Mouse (Mus musculus): ENCODE measurements at regions not wholly inside any gene's neighbourhood (a gene's known extent, or its start where the extent isn't known, plus 50 kb on each side); places are given as distances from the start of the nearest gene placed in this dataset.

DNA sequence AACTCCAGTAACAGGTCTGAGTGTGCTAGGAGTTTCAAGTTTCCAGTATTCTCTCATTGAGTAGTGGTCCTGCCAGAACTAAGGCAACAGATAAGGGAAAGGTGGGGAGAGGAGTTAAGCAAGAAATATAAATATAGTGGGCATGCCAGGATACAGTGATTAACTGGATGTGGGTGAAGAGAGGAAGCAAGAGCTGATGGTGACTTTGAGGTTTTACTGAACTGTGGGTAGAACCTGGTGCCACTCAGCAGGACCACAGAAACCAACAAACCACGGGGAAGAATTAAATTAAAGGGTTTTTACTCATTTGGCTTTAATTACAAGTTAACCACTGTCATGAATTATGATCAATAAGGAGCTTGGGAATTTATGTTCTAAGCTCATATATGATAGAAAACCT is 154.5 kb upstream of the Plppr1 start:
- DNase-seq = no peak
- intact Hi-C loops (cut with DNase I) = no loop called here
- TF ChIP-seq POLR2A (IDR thresholded peaks at IDR 0.05; ENCODE audit: insufficient read depth, low read depth, low read length) (no peak), CTCF (IDR thresholded peaks at IDR 0.05) (no peak), EP300 (IDR thresholded peaks at IDR 0.05; ENCODE audit: insufficient read depth, low read depth, low read length) (no peak)
- H3K4me3 ChIP-seq = no peak overlapping the region
- H3K27ac ChIP-seq = no peak overlapping the region
- WGBS = 48% methylated on average over 1 of the region's 1 CpGs
- H3K9ac ChIP-seq (ENCODE audit: low read depth, low read length) = no peak overlapping the region
- no peaks in the 10 kb centered on the region for H3K27me3 ChIP-seq (ENCODE audit: control insufficient read depth, insufficient read depth, low read length)
- H3K79me2 ChIP-seq (replicated peaks; ENCODE audit: control insufficient read depth, insufficient read depth, low read length) = no peaks in the 10 kb centered on the region
- no peaks in the 10 kb centered on the region for H3K4me1 ChIP-seq (ENCODE audit: control insufficient read depth, insufficient read depth, low read length)
- no peaks in the 10 kb centered on the region for H3K36me3 ChIP-seq (ENCODE audit: control insufficient read depth, insufficient read depth, low read length)

DNA sequence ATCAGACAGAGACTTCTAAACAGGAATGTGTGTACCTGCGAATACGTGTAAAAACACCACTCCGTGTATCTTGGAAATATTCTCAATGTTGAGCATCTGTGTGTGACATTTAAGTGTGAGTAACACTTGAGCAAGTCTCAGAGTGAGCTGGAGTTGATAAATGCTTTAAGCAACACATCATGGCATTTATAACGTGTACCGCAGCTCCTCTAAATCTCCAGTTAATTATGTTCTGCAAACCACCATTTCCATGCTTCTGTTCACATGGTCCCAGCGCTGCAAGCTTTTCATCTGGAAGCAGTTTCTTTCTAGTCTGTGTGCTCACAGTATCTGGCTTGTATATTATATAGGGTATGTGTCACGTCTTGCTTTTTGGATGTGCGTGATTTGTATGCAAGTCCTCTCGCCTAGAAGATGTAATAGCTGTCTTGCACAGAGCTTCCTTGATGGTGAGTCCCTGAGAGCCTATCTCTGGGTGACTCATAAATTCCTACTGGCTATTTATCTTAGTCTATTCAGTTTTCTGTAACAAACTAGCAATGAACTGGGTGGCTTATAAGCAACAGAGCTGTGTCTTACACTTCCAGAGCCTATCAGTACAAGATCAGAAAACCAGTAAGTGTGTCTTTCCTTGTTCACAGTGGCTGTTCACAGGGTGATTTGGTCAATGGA is 153.7 kb upstream of the Plppr1 start:
- H3K4me1 ChIP-seq (ENCODE audit: control insufficient read depth, insufficient read depth, low read length) = no peaks in the 10 kb centered on the region
- DNase-seq = no peak
- no peak overlapping the region for H3K9ac ChIP-seq (ENCODE audit: low read depth, low read length)
- no peak overlapping the region for H3K4me3 ChIP-seq
- no peak for TF ChIP-seq POLR2A (IDR thresholded peaks at IDR 0.05; ENCODE audit: insufficient read depth, low read depth, low read length)
- TF ChIP-seq CTCF (IDR thresholded peaks at IDR 0.05) = no peak
- WGBS = 76% methylated on average over 9 of the region's 9 CpGs
- intact Hi-C loops (cut with DNase I) = no loop called here
- H3K27ac ChIP-seq = no peak overlapping the region
- H3K36me3 ChIP-seq (ENCODE audit: control insufficient read depth, insufficient read depth, low read length) = no peaks in the 10 kb centered on the region
- no peaks in the 10 kb centered on the region for H3K79me2 ChIP-seq (replicated peaks; ENCODE audit: control insufficient read depth, insufficient read depth, low read length)
- no peaks in the 10 kb centered on the region for H3K27me3 ChIP-seq (ENCODE audit: control insufficient read depth, insufficient read depth, low read length)

DNA sequence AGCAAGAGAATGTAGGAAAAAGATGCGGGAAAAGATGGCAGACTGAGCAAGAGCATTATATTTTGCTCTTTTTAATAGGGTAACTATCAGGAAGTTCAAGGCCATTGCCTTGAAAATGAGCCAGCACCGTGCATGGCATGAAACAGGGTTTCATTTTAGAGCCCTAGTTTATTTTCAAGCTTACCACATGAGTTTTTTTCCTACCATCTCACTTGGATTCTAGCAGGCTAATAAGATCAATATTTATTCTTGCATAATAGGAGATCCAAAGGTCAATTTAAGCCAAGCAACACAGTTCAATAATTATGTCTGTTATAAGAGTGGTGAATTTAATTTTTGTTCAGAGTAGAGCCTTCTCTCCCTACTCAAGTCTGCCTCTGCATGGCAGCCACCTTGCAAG is 149.9 kb upstream of the Plppr1 start:
- no peaks in the 10 kb centered on the region for H3K27me3 ChIP-seq (ENCODE audit: control insufficient read depth, insufficient read depth, low read length)
- no peaks in the 10 kb centered on the region for H3K36me3 ChIP-seq (ENCODE audit: control insufficient read depth, insufficient read depth, low read length)
- H3K4me1 ChIP-seq (ENCODE audit: control insufficient read depth, insufficient read depth, low read length) = no peaks in the 10 kb centered on the region
- no peaks in the 10 kb centered on the region for H3K79me2 ChIP-seq (replicated peaks; ENCODE audit: control insufficient read depth, insufficient read depth, low read length)
- no peak for DNase-seq
- intact Hi-C loops (cut with DNase I) = no loop called here
- no peak for TF ChIP-seq EP300 (IDR thresholded peaks at IDR 0.05; ENCODE audit: insufficient read depth, low read depth, low read length)
- no peak for TF ChIP-seq CTCF (IDR thresholded peaks at IDR 0.05)
- TF ChIP-seq POLR2A (IDR thresholded peaks at IDR 0.05; ENCODE audit: insufficient read depth, low read depth, low read length) = no peak
- 68% methylated on average over 2 of the region's 2 CpGs for WGBS
- H3K9ac ChIP-seq (ENCODE audit: low read depth, low read length) = no peak overlapping the region
- no peak overlapping the region for H3K4me3 ChIP-seq
- H3K27ac ChIP-seq = no peak overlapping the region

DNA sequence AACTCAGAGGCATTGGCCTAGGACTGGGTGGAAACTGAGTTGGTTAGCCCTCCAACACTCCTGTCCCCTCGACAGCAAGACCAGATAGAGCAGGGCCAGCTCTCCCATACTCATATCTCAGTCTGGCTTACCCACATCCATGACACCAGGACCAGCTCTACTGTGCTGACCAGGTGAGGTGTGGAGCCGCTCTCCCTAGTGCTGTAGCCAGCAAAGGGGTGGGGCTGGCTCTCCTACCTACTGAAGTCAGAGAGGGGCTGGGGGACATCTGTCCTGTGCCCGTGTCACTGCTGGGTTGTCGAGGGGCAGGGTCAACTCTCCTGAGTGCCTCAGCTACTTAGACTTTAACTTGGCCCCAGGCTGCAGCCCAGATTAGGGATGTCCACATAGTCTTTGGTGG is 145.8 kb upstream of the Plppr1 start:
- Histone ChIP-seq H3K36me3 (ENCODE audit: control insufficient read depth, insufficient read depth, low read length) (no peaks in the 10 kb centered on the region), H3K79me2 (replicated peaks; ENCODE audit: control insufficient read depth, insufficient read depth, low read length) (no peaks in the 10 kb centered on the region), H3K27ac (no peak overlapping the region), H3K4me1 (ENCODE audit: control insufficient read depth, insufficient read depth, low read length) (no peaks in the 10 kb centered on the region), H3K27me3 (ENCODE audit: control insufficient read depth, insufficient read depth, low read length) (no peaks in the 10 kb centered on the region), H3K9ac (ENCODE audit: low read depth, low read length) (no peak overlapping the region), H3K4me3 (no peak overlapping the region)
- intact Hi-C loops (cut with DNase I) = no loop called here
- no peak for DNase-seq
- TF ChIP-seq POLR2A (IDR thresholded peaks at IDR 0.05; ENCODE audit: insufficient read depth, low read depth, low read length) = no peak
- TF ChIP-seq CTCF (IDR thresholded peaks at IDR 0.05) = no peak
- no peak for TF ChIP-seq EP300 (IDR thresholded peaks at IDR 0.05; ENCODE audit: insufficient read depth, low read depth, low read length)
- WGBS = 64% methylated on average over 4 of the region's 4 CpGs

DNA sequence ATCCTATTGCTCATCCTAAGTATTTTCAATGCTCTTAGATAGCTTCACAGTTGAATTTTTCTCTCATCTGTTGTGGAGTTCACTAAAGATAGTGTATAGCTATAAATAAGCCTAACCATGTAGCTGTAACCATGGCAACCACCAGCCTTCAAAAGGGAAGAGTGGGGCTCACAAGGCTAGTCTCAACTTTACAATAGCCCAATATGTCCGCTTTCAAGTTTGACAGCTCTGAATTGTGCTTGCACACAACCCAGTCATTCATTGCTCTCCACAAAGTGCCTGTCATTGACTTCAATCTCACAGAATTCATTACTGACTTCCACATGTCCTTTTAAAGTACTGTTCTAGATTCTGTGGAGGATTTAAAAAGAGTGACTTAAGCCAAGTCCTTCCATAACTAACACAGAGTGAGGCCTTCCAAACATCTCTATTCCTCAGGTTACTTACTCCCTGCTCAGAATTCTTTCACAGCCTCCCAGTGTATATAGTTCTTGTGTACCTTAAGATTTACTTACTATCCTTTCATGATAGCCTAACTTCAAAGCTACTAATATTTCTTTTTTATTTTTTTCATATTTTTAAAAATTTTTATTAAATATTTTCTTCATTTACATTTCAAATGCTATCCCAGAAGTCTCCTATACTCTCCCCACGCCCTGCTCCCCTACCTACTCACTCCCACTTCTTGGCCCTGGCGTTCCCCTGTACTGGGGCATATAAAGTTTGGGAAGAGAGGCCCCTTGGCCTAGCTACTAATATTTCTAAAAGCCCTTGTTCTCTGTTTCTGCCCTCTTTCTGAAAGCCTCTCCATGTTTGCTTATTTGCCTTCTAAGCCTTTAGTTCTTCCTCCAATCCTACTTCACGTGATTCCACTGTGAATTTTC is 134.3 kb upstream of the Plppr1 start:
- intact Hi-C loops (cut with DNase I) = no loop called here
- no peak for TF ChIP-seq POLR2A (IDR thresholded peaks at IDR 0.05; ENCODE audit: insufficient read depth, low read depth, low read length)
- TF ChIP-seq CTCF (IDR thresholded peaks at IDR 0.05) = no peak
- TF ChIP-seq EP300 (IDR thresholded peaks at IDR 0.05; ENCODE audit: insufficient read depth, low read depth, low read length) = no peak
- Histone ChIP-seq H3K9ac (ENCODE audit: low read depth, low read length) (no peak overlapping the region), H3K36me3 (ENCODE audit: control insufficient read depth, insufficient read depth, low read length) (no peaks in the 10 kb centered on the region), H3K79me2 (replicated peaks; ENCODE audit: control insufficient read depth, insufficient read depth, low read length) (no peaks in the 10 kb centered on the region), H3K4me1 (ENCODE audit: control insufficient read depth, insufficient read depth, low read length) (no peaks in the 10 kb centered on the region), H3K4me3 (no peak overlapping the region), H3K27ac (no peak overlapping the region), H3K27me3 (ENCODE audit: control insufficient read depth, insufficient read depth, low read length) (no peaks in the 10 kb centered on the region)
- DNase-seq = no peak
- WGBS = 80% methylated on average over 4 of the region's 4 CpGs

DNA sequence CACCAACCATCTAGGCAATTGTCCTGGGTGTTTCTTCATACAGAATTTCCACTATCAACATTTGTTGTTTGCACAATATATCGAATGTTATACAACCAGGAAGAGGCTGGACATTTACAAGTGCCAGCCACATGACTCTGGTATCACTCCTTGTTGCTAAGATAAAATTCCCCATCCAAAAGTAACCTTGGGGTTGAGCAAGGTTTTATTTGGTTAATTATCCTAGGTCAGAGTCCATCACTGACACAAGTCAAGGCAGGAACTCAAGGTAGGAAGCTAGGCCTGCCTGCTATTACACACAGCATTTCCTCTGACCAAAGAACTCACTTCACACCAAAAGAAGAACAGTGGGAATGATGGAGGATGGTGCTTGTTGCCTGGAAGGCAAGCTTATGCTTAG is 120.7 kb upstream of the Plppr1 start:
- Histone ChIP-seq H3K79me2 (replicated peaks; ENCODE audit: control insufficient read depth, insufficient read depth, low read length) (no peaks in the 10 kb centered on the region), H3K36me3 (ENCODE audit: control insufficient read depth, insufficient read depth, low read length) (no peaks in the 10 kb centered on the region), H3K9ac (ENCODE audit: low read depth, low read length) (no peak overlapping the region), H3K4me1 (ENCODE audit: control insufficient read depth, insufficient read depth, low read length) (no peaks in the 10 kb centered on the region), H3K4me3 (no peak overlapping the region), H3K27ac (no peak overlapping the region), H3K27me3 (ENCODE audit: control insufficient read depth, insufficient read depth, low read length) (no peaks in the 10 kb centered on the region)
- TF ChIP-seq POLR2A (IDR thresholded peaks at IDR 0.05; ENCODE audit: insufficient read depth, low read depth, low read length) (no peak), EP300 (IDR thresholded peaks at IDR 0.05; ENCODE audit: insufficient read depth, low read depth, low read length) (no peak), CTCF (IDR thresholded peaks at IDR 0.05) (no peak)
- intact Hi-C loops (cut with DNase I) = no loop called here
- WGBS = 81% methylated on average over 1 of the region's 1 CpGs
- DNase-seq = no peak

Measured in heart, adult 2 months (tissue).